Mouse (Mus musculus): ENCODE results near the gene Igfbp5. TPM values are rescaled to one million over a fixed set of nuclear protein-coding genes. Genes with fewer than 3 reads are reported as not detected.

Gene Igfbp5
- polyA plus RNA-seq, 1 experiment = 0.99 TPM

DNA sequence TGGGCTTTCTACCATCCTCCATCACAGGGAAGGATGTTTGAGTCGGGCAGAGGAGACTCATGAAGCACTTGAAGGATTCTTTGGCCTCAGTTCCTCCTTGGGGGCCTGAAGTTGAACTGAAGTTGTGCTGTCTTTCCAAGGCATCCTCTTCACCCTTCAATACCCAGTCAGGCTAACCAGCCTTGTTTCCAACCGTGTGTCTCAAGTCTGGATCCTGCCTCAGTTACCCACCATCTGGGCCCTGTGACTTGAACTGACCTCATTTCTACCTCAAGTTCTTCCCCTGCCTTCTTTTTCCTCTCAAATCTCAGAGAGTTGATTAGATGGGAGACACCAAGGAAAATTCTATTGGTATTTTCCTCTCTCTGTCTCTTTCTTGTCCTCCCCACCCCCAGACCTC lies 14.2 kb downstream of the Igfbp5 start:
- Histone ChIP-seq H3K27ac (ENCODE audit: insufficient read depth, low read length) (no peak overlapping the region), H3K36me3 (ENCODE audit: control insufficient read depth, insufficient read depth, low read length, poor library complexity, severe bottlenecking) (no peaks in the 10 kb centered on the region), H3K4me1 (ENCODE audit: control insufficient read depth, insufficient read depth, low read length) (no peaks in the 10 kb centered on the region), H3K9me3 (replicated peaks; ENCODE audit: control insufficient read depth, insufficient read depth, low read length, poor library complexity, severe bottlenecking) (no peaks in the 10 kb centered on the region), H3K4me3 (ENCODE audit: low read depth, low read length) (no peak overlapping the region), H3K9ac (ENCODE audit: low read depth, poor library complexity, severe bottlenecking) (no peak overlapping the region), H3K27me3 (ENCODE audit: control insufficient read depth, insufficient read depth, low read length, poor library complexity, severe bottlenecking) (no peaks in the 10 kb centered on the region)
- TF ChIP-seq CTCF (IDR thresholded peaks at IDR 0.05; ENCODE audit: low read depth, low read length) = no peak

DNA sequence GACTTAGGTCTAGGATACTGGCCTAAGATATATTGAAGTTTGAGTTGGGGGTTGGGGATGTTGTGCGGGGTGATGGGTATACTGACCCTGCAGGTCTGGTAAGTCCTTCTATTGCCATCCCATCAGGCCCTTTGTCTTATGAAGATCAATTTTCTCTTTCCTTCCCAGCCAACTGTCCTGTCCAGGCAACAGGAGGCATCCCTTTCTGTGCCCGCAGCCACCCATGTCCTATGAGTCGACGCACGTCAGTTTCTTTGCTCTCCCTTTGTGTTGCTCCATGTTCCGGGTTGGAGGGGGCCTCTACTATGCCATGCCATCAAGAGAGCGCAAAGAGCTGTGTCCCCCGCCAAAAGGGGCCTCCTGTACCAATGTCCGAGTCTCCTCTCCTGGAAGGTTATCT lies 14.7 kb downstream of the Igfbp5 start:
- no peaks in the 10 kb centered on the region for H3K9me3 ChIP-seq (replicated peaks; ENCODE audit: control insufficient read depth, insufficient read depth, low read length, poor library complexity, severe bottlenecking)
- no peak overlapping the region for H3K9ac ChIP-seq (ENCODE audit: low read depth, poor library complexity, severe bottlenecking)
- no peak overlapping the region for H3K27ac ChIP-seq (ENCODE audit: insufficient read depth, low read length)
- no peaks in the 10 kb centered on the region for H3K27me3 ChIP-seq (ENCODE audit: control insufficient read depth, insufficient read depth, low read length, poor library complexity, severe bottlenecking)
- no peak overlapping the region for H3K4me3 ChIP-seq (ENCODE audit: low read depth, low read length)
- no peaks in the 10 kb centered on the region for H3K4me1 ChIP-seq (ENCODE audit: control insufficient read depth, insufficient read depth, low read length)
- no peaks in the 10 kb centered on the region for H3K36me3 ChIP-seq (ENCODE audit: control insufficient read depth, insufficient read depth, low read length, poor library complexity, severe bottlenecking)
- TF ChIP-seq POLR2A (IDR thresholded peaks at IDR 0.05; ENCODE audit: insufficient read depth, low read length) (no peak), EP300 (IDR thresholded peaks at IDR 0.05; ENCODE audit: insufficient read depth, low read depth, low read length) (no peak)

DNA sequence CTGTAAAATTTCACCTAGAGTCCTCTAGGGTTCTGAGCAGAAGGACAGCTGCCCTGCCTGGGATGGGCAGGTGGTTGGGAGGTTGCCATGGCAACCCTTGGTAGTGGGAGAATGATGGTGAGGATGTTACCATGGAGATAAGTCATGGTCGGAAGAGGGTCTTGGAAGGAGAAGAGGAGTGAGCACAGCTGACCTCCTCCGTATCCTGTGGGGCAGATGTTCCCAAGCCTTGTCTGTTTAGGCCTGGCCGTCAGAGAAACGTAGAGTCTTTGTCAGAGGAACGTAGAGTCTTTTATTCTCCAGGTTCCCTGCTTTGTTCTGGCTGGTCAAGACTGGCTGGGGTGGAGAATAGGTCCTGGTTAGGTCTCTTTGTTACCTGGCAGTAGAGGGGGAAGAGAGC lies 15.8 kb downstream of the Igfbp5 start:
- TF ChIP-seq CTCF (IDR thresholded peaks at IDR 0.05; ENCODE audit: low read depth, low read length) (no peak), POLR2A (IDR thresholded peaks at IDR 0.05; ENCODE audit: insufficient read depth, low read length) (no peak), EP300 (IDR thresholded peaks at IDR 0.05; ENCODE audit: insufficient read depth, low read depth, low read length) (no peak)
- Histone ChIP-seq H3K4me3 (ENCODE audit: low read depth, low read length) (no peak overlapping the region), H3K9me3 (replicated peaks; ENCODE audit: control insufficient read depth, insufficient read depth, low read length, poor library complexity, severe bottlenecking) (no peaks in the 10 kb centered on the region), H3K27me3 (ENCODE audit: control insufficient read depth, insufficient read depth, low read length, poor library complexity, severe bottlenecking) (no peaks in the 10 kb centered on the region), H3K4me1 (ENCODE audit: control insufficient read depth, insufficient read depth, low read length) (no peaks in the 10 kb centered on the region), H3K36me3 (ENCODE audit: control insufficient read depth, insufficient read depth, low read length, poor library complexity, severe bottlenecking) (no peaks in the 10 kb centered on the region), H3K9ac (ENCODE audit: low read depth, poor library complexity, severe bottlenecking) (no peak overlapping the region), H3K27ac (ENCODE audit: insufficient read depth, low read length) (no peak overlapping the region)

GRCm38 (mm10) chr1:72858286-72858685 lies 16.4 kb downstream of the Igfbp5 start:
- Histone ChIP-seq H3K27me3 (ENCODE audit: control insufficient read depth, insufficient read depth, low read length, poor library complexity, severe bottlenecking) (no peaks in the 10 kb centered on the region), H3K9me3 (replicated peaks; ENCODE audit: control insufficient read depth, insufficient read depth, low read length, poor library complexity, severe bottlenecking) (no peaks in the 10 kb centered on the region), H3K27ac (ENCODE audit: insufficient read depth, low read length) (no peak overlapping the region), H3K4me1 (ENCODE audit: control insufficient read depth, insufficient read depth, low read length) (no peaks in the 10 kb centered on the region), H3K36me3 (ENCODE audit: control insufficient read depth, insufficient read depth, low read length, poor library complexity, severe bottlenecking) (no peaks in the 10 kb centered on the region), H3K9ac (ENCODE audit: low read depth, poor library complexity, severe bottlenecking) (no peak overlapping the region), H3K4me3 (ENCODE audit: low read depth, low read length) (no peak overlapping the region)
- TF ChIP-seq POLR2A (IDR thresholded peaks at IDR 0.05; ENCODE audit: insufficient read depth, low read length) (no peak), CTCF (IDR thresholded peaks at IDR 0.05; ENCODE audit: low read depth, low read length) (no peak), EP300 (IDR thresholded peaks at IDR 0.05; ENCODE audit: insufficient read depth, low read depth, low read length) (no peak)

- no peak for TF ChIP-seq POLR2A (IDR thresholded peaks at IDR 0.05; ENCODE audit: insufficient read depth, low read length)
- TF ChIP-seq CTCF (IDR thresholded peaks at IDR 0.05; ENCODE audit: low read depth, low read length) = no peak
- no peak for TF ChIP-seq EP300 (IDR thresholded peaks at IDR 0.05; ENCODE audit: insufficient read depth, low read depth, low read length)
- Histone ChIP-seq H3K27me3 (ENCODE audit: control insufficient read depth, insufficient read depth, low read length, poor library complexity, severe bottlenecking) (no peaks in the 10 kb centered on the region), H3K4me3 (ENCODE audit: low read depth, low read length) (no peak overlapping the region), H3K9me3 (replicated peaks; ENCODE audit: control insufficient read depth, insufficient read depth, low read length, poor library complexity, severe bottlenecking) (no peaks in the 10 kb centered on the region), H3K27ac (ENCODE audit: insufficient read depth, low read length) (no peak overlapping the region), H3K4me1 (ENCODE audit: control insufficient read depth, insufficient read depth, low read length) (no peaks in the 10 kb centered on the region), H3K36me3 (ENCODE audit: control insufficient read depth, insufficient read depth, low read length, poor library complexity, severe bottlenecking) (no peaks in the 10 kb centered on the region), H3K9ac (ENCODE audit: low read depth, poor library complexity, severe bottlenecking) (no peak overlapping the region)
These were observed 17.1 kb downstream of the Igfbp5 start for GRCm38 (mm10) chr1:72857631-72858030.

DNA sequence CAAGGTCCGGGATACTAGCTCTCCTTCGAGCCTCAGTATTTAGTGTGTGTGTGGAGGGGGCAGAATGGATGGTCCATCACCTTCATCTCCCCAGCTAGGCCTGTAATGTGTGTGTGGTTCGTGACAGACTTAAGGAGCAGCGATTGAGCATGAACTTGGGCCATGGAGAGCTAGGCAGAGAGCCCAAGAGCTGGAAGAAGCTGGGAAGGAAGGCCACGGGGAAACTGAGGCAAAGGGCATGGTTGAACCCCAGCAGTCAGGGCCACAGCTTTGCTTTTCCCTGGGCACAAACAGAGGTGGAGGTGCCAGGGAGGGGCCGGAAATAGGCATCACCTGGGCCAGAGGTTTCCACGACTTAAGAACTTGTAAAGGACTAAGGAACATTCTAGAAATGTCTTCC lies 17.5 kb downstream of the Igfbp5 start:
- H3K4me3 ChIP-seq (ENCODE audit: low read depth, low read length) = no peak overlapping the region
- no peak overlapping the region for H3K9ac ChIP-seq (ENCODE audit: low read depth, poor library complexity, severe bottlenecking)
- no peaks in the 10 kb centered on the region for H3K36me3 ChIP-seq (ENCODE audit: control insufficient read depth, insufficient read depth, low read length, poor library complexity, severe bottlenecking)
- TF ChIP-seq EP300 (IDR thresholded peaks at IDR 0.05; ENCODE audit: insufficient read depth, low read depth, low read length) = no peak
- no peak for TF ChIP-seq POLR2A (IDR thresholded peaks at IDR 0.05; ENCODE audit: insufficient read depth, low read length)
- TF ChIP-seq CTCF (IDR thresholded peaks at IDR 0.05; ENCODE audit: low read depth, low read length) = no peak
- H3K9me3 ChIP-seq (replicated peaks; ENCODE audit: control insufficient read depth, insufficient read depth, low read length, poor library complexity, severe bottlenecking) = no peaks in the 10 kb centered on the region
- no peaks in the 10 kb centered on the region for H3K27me3 ChIP-seq (ENCODE audit: control insufficient read depth, insufficient read depth, low read length, poor library complexity, severe bottlenecking)
- H3K27ac ChIP-seq (ENCODE audit: insufficient read depth, low read length) = no peak overlapping the region
- no peaks in the 10 kb centered on the region for H3K4me1 ChIP-seq (ENCODE audit: control insufficient read depth, insufficient read depth, low read length)
